Mouse (Mus musculus): ENCODE results near the gene Rab14. TPM values are rescaled to one million over a fixed set of nuclear protein-coding genes. Genes with fewer than 3 reads are reported as not detected.

Gene Rab14
- total and polyA plus RNA-seq, 2 experiments from 2014 or later = 65.3 to 504 TPM

GRCm38 (mm10) chr2:35195626-35196544 lies 5.0 kb downstream of the Rab14 start:
- Histone ChIP-seq H3K27me3 (ENCODE audit: insufficient read depth, low read length) (no peaks in the 10 kb centered on the region), H3K9ac (replicated peaks; ENCODE audit: low read length, poor library complexity, severe bottlenecking) (no peak overlapping the region), H3K36me3 (ENCODE audit: insufficient read depth, low read length) (no peaks in the 10 kb centered on the region; the same call in 1 of the 2 replicates), H3K9me3 (ENCODE audit: low read length) (no peaks in the 10 kb centered on the region), H3K4me3 (ENCODE audit: low read depth, low read length) (no peak overlapping the region), H3K4me2 (ENCODE audit: low read depth, low read length, poor library complexity, severe bottlenecking) (no peak overlapping the region), H3K27ac (ENCODE audit: low read depth, low read length) (no peak overlapping the region), H3K4me1 (ENCODE audit: insufficient read depth, low read length) (peaks cover 2% of the 10 kb centered on the region; the same call in 1 of the 2 replicates)
- no peak for ATAC-seq (ENCODE audit: low FRiP score)
- 88% methylated on average over 6 of the region's 6 CpGs for WGBS
- no peak for DNase-seq (ENCODE audit: low spot score)
- no peak for TF ChIP-seq CTCF (IDR thresholded peaks at IDR 0.05)

GRCm38 (mm10) chr2:35193976-35194375 lies 6.9 kb downstream of the Rab14 start:
- Histone ChIP-seq H3K27ac (ENCODE audit: low read depth, low read length) (no peak overlapping the region), H3K36me3 (ENCODE audit: insufficient read depth, low read length) (peaks cover 13% of the 10 kb centered on the region; the same call in 1 of the 2 replicates), H3K9me3 (ENCODE audit: low read length) (no peaks in the 10 kb centered on the region), H3K4me1 (ENCODE audit: insufficient read depth, low read length) (peaks cover 2% of the 10 kb centered on the region; the same call in 1 of the 2 replicates), H3K27me3 (ENCODE audit: insufficient read depth, low read length) (no peaks in the 10 kb centered on the region), H3K9ac (replicated peaks; ENCODE audit: low read length, poor library complexity, severe bottlenecking) (no peak overlapping the region), H3K4me3 (ENCODE audit: low read depth, low read length) (no peak overlapping the region), H3K4me2 (ENCODE audit: low read depth, low read length, poor library complexity, severe bottlenecking) (no peak overlapping the region)
- 91% methylated on average over 1 of the region's 1 CpGs for WGBS
- ATAC-seq (ENCODE audit: low FRiP score) (no peak), DNase-seq (ENCODE audit: low spot score) (no peak)
- TF ChIP-seq CTCF (IDR thresholded peaks at IDR 0.05) = no peak

GRCm38 (mm10) chr2:35188929-35189328 lies 12.0 kb downstream of the Rab14 start:
- no peaks in the 10 kb centered on the region for H3K27me3 ChIP-seq (ENCODE audit: insufficient read depth, low read length)
- no peak overlapping the region for H3K9ac ChIP-seq (replicated peaks; ENCODE audit: low read length, poor library complexity, severe bottlenecking)
- H3K27ac ChIP-seq (ENCODE audit: low read depth, low read length) = no peak overlapping the region
- H3K9me3 ChIP-seq (ENCODE audit: low read length) = no peaks in the 10 kb centered on the region
- ATAC-seq (ENCODE audit: low FRiP score) = no peak
- peaks cover 18% of the 10 kb centered on the region; the same call in 1 of the 2 replicates for H3K36me3 ChIP-seq (ENCODE audit: insufficient read depth, low read length)
- no peak for TF ChIP-seq CTCF (IDR thresholded peaks at IDR 0.05)
- DNase-seq (ENCODE audit: low spot score) = no peak
- H3K4me3 ChIP-seq (ENCODE audit: low read depth, low read length) = no peak overlapping the region
- H3K4me1 ChIP-seq (ENCODE audit: insufficient read depth, low read length) = no peaks in the 10 kb centered on the region
- H3K4me2 ChIP-seq (ENCODE audit: low read depth, low read length, poor library complexity, severe bottlenecking) = no peak overlapping the region
- 87% methylated on average over 5 of the region's 5 CpGs for WGBS

- Histone ChIP-seq H3K4me1 (ENCODE audit: insufficient read depth, low read length) (no peaks in the 10 kb centered on the region), H3K4me2 (ENCODE audit: low read depth, low read length, poor library complexity, severe bottlenecking) (no peak overlapping the region), H3K9ac (replicated peaks; ENCODE audit: low read length, poor library complexity, severe bottlenecking) (no peak overlapping the region), H3K4me3 (ENCODE audit: low read depth, low read length) (no peak overlapping the region), H3K9me3 (ENCODE audit: low read length) (no peaks in the 10 kb centered on the region), H3K27me3 (ENCODE audit: insufficient read depth, low read length) (no peaks in the 10 kb centered on the region), H3K36me3 (ENCODE audit: insufficient read depth, low read length) (peaks cover 24% of the 10 kb centered on the region), H3K27ac (ENCODE audit: low read depth, low read length) (no peak overlapping the region)
- no peak for TF ChIP-seq CTCF (IDR thresholded peaks at IDR 0.05)
- 88% methylated on average over 6 of the region's 6 CpGs for WGBS
- ATAC-seq (ENCODE audit: low FRiP score) (no peak), DNase-seq (ENCODE audit: low spot score) (no peak)
Measured at GRCm38 (mm10) chr2:35183115-35183673, 17.7 kb downstream of the Rab14 start.

- no peak overlapping the region for H3K4me3 ChIP-seq (ENCODE audit: low read depth, low read length)
- ATAC-seq (ENCODE audit: low FRiP score) (no peak), DNase-seq (ENCODE audit: low spot score) (no peak)
- H3K36me3 ChIP-seq (ENCODE audit: insufficient read depth, low read length) = peaks cover 53% of the 10 kb centered on the region
- H3K27ac ChIP-seq (ENCODE audit: low read depth, low read length) = no peak overlapping the region
- no peaks in the 10 kb centered on the region for H3K4me1 ChIP-seq (ENCODE audit: insufficient read depth, low read length)
- no peak for TF ChIP-seq CTCF (IDR thresholded peaks at IDR 0.05)
- no peak overlapping the region for H3K9ac ChIP-seq (replicated peaks; ENCODE audit: low read length, poor library complexity, severe bottlenecking)
- WGBS = 83% methylated on average over 3 of the region's 3 CpGs
- no peaks in the 10 kb centered on the region for H3K27me3 ChIP-seq (ENCODE audit: insufficient read depth, low read length)
- no peak overlapping the region for H3K4me2 ChIP-seq (ENCODE audit: low read depth, low read length, poor library complexity, severe bottlenecking)
- H3K9me3 ChIP-seq (ENCODE audit: low read length) = no peaks in the 10 kb centered on the region
Measured at GRCm38 (mm10) chr2:35178153-35178552, 22.8 kb downstream of the Rab14 start.

Data from midbrain, postnatal 0 days (tissue).